Mouse (Mus musculus) intestine, embryonic 15.5 days (tissue): ENCODE data around the gene Wdr48. TPM values are rescaled to one million over a fixed set of nuclear protein-coding genes. Genes with fewer than 3 reads are reported as not detected.

ENCODE experiments used
- ATAC-seq: fragments of 200-750 bp; cut with Nextera tagmentation; 2 replicates; pipeline ENCODE4 v1.8.0; 2017; ENCODE audit warnings: moderate TSS enrichment, moderate library complexity
- H3K27ac ChIP-seq: fragments of 300-500 bp; sonication (generic); 2 replicates; pipeline ENCODE4 v1.5.1; 2015; ENCODE audit warnings: mild to moderate bottlenecking, inconsistent platforms
- H3K27me3 ChIP-seq: fragments of 300-500 bp; sonication (generic); replicated peaks from 2 replicates; pipeline ENCODE4 v1.6.1; 2015; ENCODE audit warnings: inconsistent platforms
- H3K36me3 ChIP-seq: fragments of 300-500 bp; sonication (generic); 2 replicates; pipeline ENCODE4 v1.6.1; 2015; ENCODE audit warnings: inconsistent platforms
- H3K4me1 ChIP-seq: fragments of 300-500 bp; sonication (generic); replicated peaks from 2 replicates; pipeline ENCODE4 v1.6.1; 2015; ENCODE audit warnings: inconsistent platforms
- H3K4me2 ChIP-seq: fragments of 300-500 bp; sonication (generic); replicated peaks from 2 replicates; pipeline ENCODE4 v1.6.1; 2015; ENCODE audit warnings: mild to moderate bottlenecking, inconsistent platforms
- H3K4me3 ChIP-seq: fragments of 300-500 bp; sonication (generic); replicated peaks from 2 replicates; pipeline ENCODE4 v1.5.1; 2015; ENCODE audit warnings: inconsistent platforms
- H3K9ac ChIP-seq: fragments of 300-500 bp; sonication (generic); 2 replicates; pipeline ENCODE4 v1.6.1; 2015; ENCODE audit warnings: inconsistent platforms
- H3K9me3 ChIP-seq: fragments of 300-500 bp; sonication (generic); 2 replicates; pipeline ENCODE4 v1.6.1; 2016; ENCODE audit warnings: inconsistent platforms
- WGBS: fragments of 180-500 bp; shearing (Covaris S2); methylation state at CpG from one replicate; pipeline ENCODE4 v1.1.7; 2015; 5-methylcytosine and 5-hydroxymethylcytosine counted together
- polyA plus RNA-seq: library from polyadenylated mRNA; unstranded; fragments of >200 nt; fragmentation: Nextera tagmentation; extraction: Ambion mirVana; gene quantifications from 2 replicates; pipeline ENCODE4 v1.2.1, GENCODE M21; 2015

Gene Wdr48
- 38.2 and 41.6 TPM in 2 replicates for polyA plus RNA-seq

GRCm38 (mm10) chr9:119894339-119895009, at the start of gene Wdr48:
Wdr48 (plus strand) TSS chr9:119894878.
- Histone ChIP-seq H3K4me3 (peak within 1 kb of the TSS; percentile 86), H3K27ac (peak within 1 kb of the TSS; percentile 73), H3K4me1 (peaks cover 14% of the 10 kb centered on the region), H3K36me3 (no peaks in the 10 kb centered on the region), H3K4me2 (peak within 1 kb of the TSS; percentile 84), H3K9me3 (no peaks in the 10 kb centered on the region), H3K9ac (peak within 1 kb of the TSS; percentile 84), H3K27me3 (no peaks in the 10 kb centered on the region)
- 3% methylated on average over 34 of the region's 34 CpGs for WGBS
- peak; percentile 99 for ATAC-seq

GRCm38 (mm10) chr9:119847187-119847586, 47.5 kb upstream of the Wdr48 start:
- Histone ChIP-seq H3K27me3 (no peaks in the 10 kb centered on the region), H3K27ac (no peak overlapping the region), H3K4me2 (no peak overlapping the region), H3K36me3 (no peaks in the 10 kb centered on the region), H3K9me3 (no peaks in the 10 kb centered on the region), H3K4me3 (no peak overlapping the region), H3K4me1 (0 out of 2 replicates have a peak, but pooled peaks cover 6% of the 10 kb centered on the region), H3K9ac (no peak overlapping the region)
- no peak for ATAC-seq
- WGBS: 75% methylated on average over 6 of the region's 6 CpGs

GRCm38 (mm10) chr9:119848671-119849070, 46.0 kb upstream of the Wdr48 start:
- H3K4me1 ChIP-seq: 0 out of 2 replicates have a peak, but pooled peaks cover 3% of the 10 kb centered on the region
- no peak overlapping the region for H3K9ac ChIP-seq
- H3K27me3 ChIP-seq: no peaks in the 10 kb centered on the region
- 47% methylated on average over 7 of the region's 7 CpGs for WGBS
- no peak for ATAC-seq
- H3K36me3 ChIP-seq: no peaks in the 10 kb centered on the region
- no peak overlapping the region for H3K27ac ChIP-seq
- H3K9me3 ChIP-seq: no peaks in the 10 kb centered on the region
- H3K4me2 ChIP-seq: no peak overlapping the region
- H3K4me3 ChIP-seq: no peak overlapping the region

- no peak overlapping the region for H3K9ac ChIP-seq
- no peaks in the 10 kb centered on the region for H3K27me3 ChIP-seq
- no peak for ATAC-seq
- no peaks in the 10 kb centered on the region for H3K9me3 ChIP-seq
- H3K27ac ChIP-seq: no peak overlapping the region
- 18% methylated on average over 8 of the region's 8 CpGs for WGBS
- no peak overlapping the region for H3K4me2 ChIP-seq
- no peaks in the 10 kb centered on the region for H3K36me3 ChIP-seq
- H3K4me1 ChIP-seq: 0 out of 2 replicates have a peak, but pooled peaks cover 3% of the 10 kb centered on the region
- H3K4me3 ChIP-seq: no peak overlapping the region
Measured at GRCm38 (mm10) chr9:119849214-119849613, 45.5 kb upstream of the Wdr48 start.

GRCm38 (mm10) chr9:119852347-119853030, 42.2 kb upstream of the Wdr48 start:
- WGBS: 75% methylated on average over 10 of the region's 10 CpGs
- no peaks in the 10 kb centered on the region for H3K36me3 ChIP-seq
- H3K4me2 ChIP-seq: no peak overlapping the region
- H3K4me1 ChIP-seq: no peaks in the 10 kb centered on the region
- H3K27me3 ChIP-seq: no peaks in the 10 kb centered on the region
- H3K9me3 ChIP-seq: no peaks in the 10 kb centered on the region
- H3K4me3 ChIP-seq: no peak overlapping the region
- no peak overlapping the region for H3K27ac ChIP-seq
- no peak overlapping the region for H3K9ac ChIP-seq
- no peak for ATAC-seq

GRCm38 (mm10) chr9:119853071-119853846, 41.4 kb upstream of the Wdr48 start:
- H3K27ac ChIP-seq: no peak overlapping the region
- 56% methylated on average over 2 of the region's 2 CpGs for WGBS

GRCm38 (mm10) chr9:119854170-119854569, 40.5 kb upstream of the Wdr48 start:
- H3K4me3 ChIP-seq: no peak overlapping the region
- no peaks in the 10 kb centered on the region for H3K4me1 ChIP-seq
- H3K4me2 ChIP-seq: no peak overlapping the region
- H3K9me3 ChIP-seq: no peaks in the 10 kb centered on the region
- H3K36me3 ChIP-seq: no peaks in the 10 kb centered on the region
- WGBS: 52% methylated on average over 8 of the region's 8 CpGs
- ATAC-seq: peak; percentile 79
- no peak overlapping the region for H3K27ac ChIP-seq
- H3K27me3 ChIP-seq: no peaks in the 10 kb centered on the region
- H3K9ac ChIP-seq: no peak overlapping the region

More at GRCm38 (mm10) chr9:119853071-119853846, 41.4 kb upstream of the Wdr48 start:
- Histone ChIP-seq H3K36me3 (no peaks in the 10 kb centered on the region), H3K4me2 (no peak overlapping the region), H3K9me3 (no peaks in the 10 kb centered on the region), H3K9ac (no peak overlapping the region), H3K4me1 (no peaks in the 10 kb centered on the region), H3K4me3 (no peak overlapping the region), H3K27me3 (no peaks in the 10 kb centered on the region)
- ATAC-seq: no peak

GRCm38 (mm10) chr9:119887144-119887901, 7.4 kb upstream of the Wdr48 start:
- Histone ChIP-seq H3K27ac (no peak overlapping the region), H3K4me3 (no peak overlapping the region), H3K9me3 (no peaks in the 10 kb centered on the region), H3K27me3 (no peaks in the 10 kb centered on the region), H3K4me2 (no peak overlapping the region), H3K9ac (no peak overlapping the region), H3K36me3 (no peaks in the 10 kb centered on the region), H3K4me1 (no peaks in the 10 kb centered on the region)
- WGBS: 68% methylated on average over 4 of the region's 4 CpGs
- no peak for ATAC-seq

GRCm38 (mm10) chr9:119888843-119889246, 5.8 kb upstream of the Wdr48 start:
- H3K27ac ChIP-seq: no peak overlapping the region
- H3K4me1 ChIP-seq: no peaks in the 10 kb centered on the region
- no peak for ATAC-seq
- no peak overlapping the region for H3K4me2 ChIP-seq
- H3K27me3 ChIP-seq: no peaks in the 10 kb centered on the region
- no peaks in the 10 kb centered on the region for H3K9me3 ChIP-seq
- H3K4me3 ChIP-seq: no peak overlapping the region
- 57% methylated on average over 2 of the region's 2 CpGs for WGBS
- H3K36me3 ChIP-seq: no peaks in the 10 kb centered on the region
- H3K9ac ChIP-seq: no peak overlapping the region

- Histone ChIP-seq H3K9ac (no peak overlapping the region), H3K27ac (no peak overlapping the region), H3K27me3 (no peaks in the 10 kb centered on the region), H3K4me1 (0 out of 2 replicates have a peak, but pooled peaks cover 3% of the 10 kb centered on the region), H3K9me3 (no peaks in the 10 kb centered on the region), H3K4me2 (no peak overlapping the region), H3K4me3 (no peak overlapping the region), H3K36me3 (no peaks in the 10 kb centered on the region)
- ATAC-seq: no peak
- WGBS: 89% methylated on average over 9 of the region's 9 CpGs
Measured at GRCm38 (mm10) chr9:119889446-119889845, 5.2 kb upstream of the Wdr48 start.

- Histone ChIP-seq H3K4me1 (0 out of 2 replicates have a peak, but pooled peaks cover 7% of the 10 kb centered on the region), H3K36me3 (no peaks in the 10 kb centered on the region), H3K9ac (no peak overlapping the region), H3K9me3 (no peaks in the 10 kb centered on the region), H3K4me2 (no peak overlapping the region), H3K27ac (no peak overlapping the region), H3K27me3 (no peaks in the 10 kb centered on the region), H3K4me3 (no peak overlapping the region)
- 44% methylated on average over 2 of the region's 2 CpGs for WGBS
- ATAC-seq: no peak
Measured at GRCm38 (mm10) chr9:119890692-119891091, 4.0 kb upstream of the Wdr48 start.
